Mouse (Mus musculus): ENCODE measurements around the gene Rpp25. TPM values are rescaled to one million over a fixed set of nuclear protein-coding genes. Genes with fewer than 3 reads are reported as not detected.

Rpp25 gene
- polyA plus RNA-seq, 1 experiment from 2014 or later: 15.2 TPM

DNA sequence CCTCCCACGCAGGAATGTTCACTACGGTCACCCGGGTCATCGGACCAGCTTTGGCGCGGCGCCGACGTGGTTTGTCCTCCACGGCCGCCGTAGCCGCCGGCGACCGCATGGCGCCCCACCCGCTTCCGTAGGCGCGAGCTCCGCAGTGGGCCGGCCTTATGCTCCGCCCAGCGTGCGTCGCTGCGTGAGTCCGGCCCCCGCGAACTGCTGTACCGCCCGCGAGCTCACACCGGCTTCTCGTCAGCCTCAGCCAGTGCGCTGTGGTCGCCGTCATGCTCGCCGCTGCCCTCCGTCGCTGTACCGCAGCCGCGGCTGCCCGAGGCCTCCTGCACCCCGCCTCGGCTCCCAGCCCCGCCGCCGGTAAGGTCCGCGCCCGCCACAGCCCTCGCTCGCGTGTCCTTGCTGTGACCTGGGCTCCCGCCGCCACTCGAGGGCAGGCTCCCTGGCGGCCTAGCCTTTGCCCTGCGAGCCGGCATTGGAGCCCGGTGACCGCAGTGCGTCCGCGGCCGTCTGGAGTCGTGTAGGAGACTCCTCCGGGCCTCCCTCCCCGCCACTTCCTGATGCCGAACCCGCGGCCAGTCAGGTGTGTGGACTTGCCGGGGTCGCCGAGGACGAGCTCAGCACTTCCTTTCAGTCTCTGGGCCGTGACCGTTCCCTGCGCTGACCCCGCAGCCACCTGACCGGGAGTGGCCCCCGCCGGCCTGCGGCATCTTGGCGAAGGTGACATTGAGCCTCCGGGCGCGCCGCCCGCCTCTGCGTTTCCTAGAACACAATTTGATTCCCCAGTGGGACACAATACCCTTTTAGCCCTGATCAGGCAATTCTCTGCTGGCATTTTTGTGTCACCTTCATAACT, 17.5 kb downstream of the Rpp25 start, which contains the start of gene Cox5a:
Gene Cox5a, plus strand, starts transcription at position 219 of the 856 bp plus-strand sequence.
- H3K36me3 ChIP-seq (ENCODE audit: control insufficient read depth, insufficient read depth, low read length): 0 out of 2 replicates have a peak, but pooled peaks cover 10% of the 10 kb centered on the region
- H3K4me2 ChIP-seq (ENCODE audit: low read length): peak within 1 kb of the TSS; percentile 78
- H3K27me3 ChIP-seq (ENCODE audit: control insufficient read depth, insufficient read depth, low read length): no peaks in the 10 kb centered on the region
- H3K4me3 ChIP-seq (ENCODE audit: control insufficient read depth in 1 of 2, insufficient read depth in 1 of 2, low read depth in 1 of 2, low read length in 2 of 2): peak within 1 kb of the TSS; percentile 91 to 98
- no peaks in the 10 kb centered on the region for H3K9me3 ChIP-seq (ENCODE audit: control insufficient read depth, low read length)
- H3K9ac ChIP-seq (ENCODE audit: low read length): peak within 1 kb of the TSS; percentile 99
- peak within 1 kb of the TSS; percentile 96 to 99 for H3K27ac ChIP-seq (replicated peaks in 1 of 2; ENCODE audit: control insufficient read depth in 1 of 2, insufficient read depth in 1 of 2, low read depth in 2 of 2, low read length in 2 of 2)
- H3K4me1 ChIP-seq (ENCODE audit: control insufficient read depth in 2 of 2, insufficient read depth in 2 of 2, low read length in 2 of 2): peaks cover 3 to 27% of the 10 kb centered on the region in 2 experiments
- peak; percentile 96 for ATAC-seq (ENCODE audit: insufficient number of reproducible peaks, insufficient read depth, low FRiP score, low read depth)
- under 1% methylated on average over 94 of the region's 95 CpGs for WGBS

DNA sequence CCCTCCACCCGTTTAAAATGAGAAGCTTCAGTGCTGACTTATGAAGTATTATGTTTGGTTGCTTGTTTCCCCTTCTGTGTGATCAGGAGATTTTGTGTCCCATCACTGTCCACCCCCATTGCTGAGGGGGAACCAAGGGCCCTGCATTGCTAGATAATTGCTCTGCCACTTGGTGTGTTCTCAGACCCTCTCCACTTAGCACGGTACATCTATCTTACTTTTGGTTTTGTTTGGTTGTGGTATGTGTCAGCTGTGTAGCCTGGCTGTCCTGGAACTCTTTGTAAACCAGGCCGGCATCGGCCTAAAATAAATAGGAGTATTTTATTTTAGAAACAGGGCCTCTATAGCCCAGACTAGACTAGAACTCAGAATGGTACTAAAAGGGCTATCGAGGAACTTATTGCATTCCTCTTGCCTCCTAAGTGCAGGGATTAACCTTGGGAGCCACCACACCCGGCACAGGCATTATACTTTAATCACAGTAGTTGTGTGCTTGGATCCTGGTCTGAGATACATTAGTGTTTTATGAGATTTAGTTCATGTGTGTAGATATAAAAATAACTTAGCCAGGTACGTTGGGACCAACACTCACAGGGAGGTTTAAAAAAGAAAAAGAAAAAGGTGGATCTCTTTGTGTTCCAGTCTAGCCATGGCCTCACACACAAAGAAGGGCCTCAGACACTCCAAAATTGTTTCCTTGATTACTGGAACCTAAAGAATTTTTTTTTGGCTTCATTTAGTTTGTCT, 18.5 kb downstream of the Rpp25 start:
- WGBS: 15% methylated on average over 7 of the region's 7 CpGs
- no peaks in the 10 kb centered on the region for H3K27me3 ChIP-seq (ENCODE audit: control insufficient read depth, insufficient read depth, low read length)
- 0 out of 2 replicates have a peak, but pooled peaks cover 10% of the 10 kb centered on the region for H3K36me3 ChIP-seq (ENCODE audit: control insufficient read depth, insufficient read depth, low read length)
- H3K4me2 ChIP-seq (ENCODE audit: low read length): peak overlapping the region; percentile 78
- ATAC-seq (ENCODE audit: insufficient number of reproducible peaks, insufficient read depth, low FRiP score, low read depth): no peak
- peak overlapping the region; percentile 96 to 99 for H3K27ac ChIP-seq (replicated peaks in 1 of 2; ENCODE audit: control insufficient read depth in 1 of 2, insufficient read depth in 1 of 2, low read depth in 2 of 2, low read length in 2 of 2)
- H3K9ac ChIP-seq (ENCODE audit: low read length): peak overlapping the region; percentile 99
- H3K4me1 ChIP-seq (ENCODE audit: control insufficient read depth in 2 of 2, insufficient read depth in 2 of 2, low read length in 2 of 2): peaks cover 3 to 27% of the 10 kb centered on the region in 2 experiments
- H3K4me3 ChIP-seq (ENCODE audit: control insufficient read depth in 1 of 2, insufficient read depth in 1 of 2, low read depth in 1 of 2, low read length in 2 of 2): peak overlapping the region; percentile 91 to 98
- no peaks in the 10 kb centered on the region for H3K9me3 ChIP-seq (ENCODE audit: control insufficient read depth, low read length)

DNA sequence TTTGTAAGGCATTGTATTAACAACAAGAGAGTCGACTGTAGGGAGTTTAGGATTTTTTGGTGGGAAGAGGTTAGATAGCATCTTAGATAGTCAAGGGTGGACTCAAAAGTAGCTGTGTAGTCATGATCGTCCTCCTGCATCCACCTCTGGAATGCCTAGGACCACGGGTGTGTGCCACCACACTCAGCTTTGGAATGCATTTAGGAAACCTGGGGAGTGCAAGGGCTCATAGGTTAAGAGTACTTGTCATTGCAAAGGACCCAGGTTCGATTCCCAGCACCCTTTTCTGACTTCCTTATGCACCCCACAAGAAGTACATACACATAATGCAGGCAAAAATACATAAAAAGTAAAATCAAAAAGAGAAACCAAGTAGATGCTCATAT, 19.0 kb downstream of the Rpp25 start:
- Histone ChIP-seq H3K9ac (ENCODE audit: low read length) (peak overlapping the region; percentile 99), H3K4me3 (ENCODE audit: control insufficient read depth in 1 of 2, insufficient read depth in 1 of 2, low read depth in 1 of 2, low read length in 2 of 2) (peak overlapping the region; percentile 91 to 98; a peak in 3 of 4 replicates), H3K4me2 (ENCODE audit: low read length) (peak overlapping the region; percentile 78), H3K27me3 (ENCODE audit: control insufficient read depth, insufficient read depth, low read length) (no peaks in the 10 kb centered on the region), H3K4me1 (ENCODE audit: control insufficient read depth in 2 of 2, insufficient read depth in 2 of 2, low read length in 2 of 2) (peaks cover 3 to 27% of the 10 kb centered on the region in 2 experiments), H3K27ac (replicated peaks in 1 of 2; ENCODE audit: control insufficient read depth in 1 of 2, insufficient read depth in 1 of 2, low read depth in 2 of 2, low read length in 2 of 2) (no peak overlapping the region), H3K36me3 (ENCODE audit: control insufficient read depth, insufficient read depth, low read length) (0 out of 2 replicates have a peak, but pooled peaks cover 10% of the 10 kb centered on the region), H3K9me3 (ENCODE audit: control insufficient read depth, low read length) (no peaks in the 10 kb centered on the region)
- no peak for ATAC-seq (ENCODE audit: insufficient number of reproducible peaks, insufficient read depth, low FRiP score, low read depth)
- 54% methylated on average over 4 of the region's 4 CpGs for WGBS

- Histone ChIP-seq H3K27ac (replicated peaks in 1 of 2; ENCODE audit: control insufficient read depth in 1 of 2, insufficient read depth in 1 of 2, low read depth in 2 of 2, low read length in 2 of 2) (no peak overlapping the region), H3K4me3 (ENCODE audit: control insufficient read depth in 1 of 2, insufficient read depth in 1 of 2, low read depth in 1 of 2, low read length in 2 of 2) (peak overlapping the region in 1 of 2 experiments; percentile 4; a peak in 1 of 4 replicates), H3K9ac (ENCODE audit: low read length) (no peak overlapping the region), H3K27me3 (ENCODE audit: control insufficient read depth, insufficient read depth, low read length) (no peaks in the 10 kb centered on the region), H3K36me3 (ENCODE audit: control insufficient read depth, insufficient read depth, low read length) (peaks cover 13% of the 10 kb centered on the region), H3K4me2 (ENCODE audit: low read length) (peak overlapping the region; percentile 78), H3K4me1 (ENCODE audit: control insufficient read depth in 2 of 2, insufficient read depth in 2 of 2, low read length in 2 of 2) (peaks cover 3 to 27% of the 10 kb centered on the region in 2 experiments), H3K9me3 (ENCODE audit: control insufficient read depth, low read length) (no peaks in the 10 kb centered on the region)
- 87% methylated on average over 1 of the region's 1 CpGs for WGBS
- ATAC-seq (ENCODE audit: insufficient number of reproducible peaks, insufficient read depth, low FRiP score, low read depth): no peak
These were observed 19.9 kb downstream of the Rpp25 start for GRCm38 (mm10) chr9:57523754-57524153.

GRCm38 (mm10) chr9:57524439-57524838, 20.6 kb downstream of the Rpp25 start:
- H3K27ac ChIP-seq (replicated peaks in 1 of 2; ENCODE audit: control insufficient read depth in 1 of 2, insufficient read depth in 1 of 2, low read depth in 2 of 2, low read length in 2 of 2): no peak overlapping the region
- no peak overlapping the region for H3K9ac ChIP-seq (ENCODE audit: low read length)
- H3K4me2 ChIP-seq (ENCODE audit: low read length): peak overlapping the region; percentile 78
- H3K27me3 ChIP-seq (ENCODE audit: control insufficient read depth, insufficient read depth, low read length): no peaks in the 10 kb centered on the region
- peak overlapping the region in 1 of 2 experiments; percentile 4; a peak in 1 of 4 replicates for H3K4me3 ChIP-seq (ENCODE audit: control insufficient read depth in 1 of 2, insufficient read depth in 1 of 2, low read depth in 1 of 2, low read length in 2 of 2)
- ATAC-seq (ENCODE audit: insufficient number of reproducible peaks, insufficient read depth, low FRiP score, low read depth): no peak
- no peaks in the 10 kb centered on the region for H3K9me3 ChIP-seq (ENCODE audit: control insufficient read depth, low read length)
- H3K36me3 ChIP-seq (ENCODE audit: control insufficient read depth, insufficient read depth, low read length): peaks cover 20% of the 10 kb centered on the region
- H3K4me1 ChIP-seq (ENCODE audit: control insufficient read depth in 2 of 2, insufficient read depth in 2 of 2, low read length in 2 of 2): peaks cover 3 to 27% of the 10 kb centered on the region in 2 experiments

GRCm38 (mm10) chr9:57525516-57525915, 21.7 kb downstream of the Rpp25 start:
- 70% methylated on average over 2 of the region's 2 CpGs for WGBS
- ATAC-seq (ENCODE audit: insufficient number of reproducible peaks, insufficient read depth, low FRiP score, low read depth): no peak
- H3K9me3 ChIP-seq (ENCODE audit: control insufficient read depth, low read length): no peaks in the 10 kb centered on the region
- no peak overlapping the region for H3K27ac ChIP-seq (replicated peaks in 1 of 2; ENCODE audit: control insufficient read depth in 1 of 2, insufficient read depth in 1 of 2, low read depth in 2 of 2, low read length in 2 of 2)
- no peak overlapping the region for H3K9ac ChIP-seq (ENCODE audit: low read length)
- H3K4me1 ChIP-seq (ENCODE audit: control insufficient read depth in 2 of 2, insufficient read depth in 2 of 2, low read length in 2 of 2): peaks cover 3 to 27% of the 10 kb centered on the region in 2 experiments
- peaks cover 31% of the 10 kb centered on the region for H3K36me3 ChIP-seq (ENCODE audit: control insufficient read depth, insufficient read depth, low read length)
- H3K4me3 ChIP-seq (ENCODE audit: control insufficient read depth in 1 of 2, insufficient read depth in 1 of 2, low read depth in 1 of 2, low read length in 2 of 2): no peak overlapping the region
- no peak overlapping the region for H3K4me2 ChIP-seq (ENCODE audit: low read length)
- H3K27me3 ChIP-seq (ENCODE audit: control insufficient read depth, insufficient read depth, low read length): no peaks in the 10 kb centered on the region

DNA sequence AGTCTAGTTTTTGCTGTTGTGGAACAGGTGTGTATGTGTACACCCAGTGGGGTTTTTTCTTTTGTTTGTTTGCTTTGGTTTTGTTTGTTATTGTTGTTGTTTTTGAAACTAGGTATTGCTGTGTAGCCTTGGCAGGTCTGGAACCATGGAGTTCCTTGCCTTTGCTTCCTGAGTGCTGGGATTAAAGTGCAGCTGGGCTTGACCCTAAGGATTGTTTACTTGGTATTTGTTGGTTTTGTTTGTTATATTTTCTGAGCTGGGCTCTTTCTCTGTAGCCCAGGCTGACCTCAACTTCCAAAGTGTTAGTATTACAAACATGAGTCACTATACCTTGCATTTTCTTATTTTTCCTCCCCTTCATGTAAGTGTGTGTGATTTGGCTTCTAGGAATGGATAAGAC, 22.6 kb downstream of the Rpp25 start:
- no peak overlapping the region for H3K9ac ChIP-seq (ENCODE audit: low read length)
- H3K9me3 ChIP-seq (ENCODE audit: control insufficient read depth, low read length): no peaks in the 10 kb centered on the region
- H3K4me1 ChIP-seq (ENCODE audit: control insufficient read depth in 2 of 2, insufficient read depth in 2 of 2, low read length in 2 of 2): peaks cover 3 to 27% of the 10 kb centered on the region in 2 experiments
- no peaks in the 10 kb centered on the region for H3K27me3 ChIP-seq (ENCODE audit: control insufficient read depth, insufficient read depth, low read length)
- H3K36me3 ChIP-seq (ENCODE audit: control insufficient read depth, insufficient read depth, low read length): peaks cover 40% of the 10 kb centered on the region
- no peak for ATAC-seq (ENCODE audit: insufficient number of reproducible peaks, insufficient read depth, low FRiP score, low read depth)
- no peak overlapping the region for H3K4me3 ChIP-seq (ENCODE audit: control insufficient read depth in 1 of 2, insufficient read depth in 1 of 2, low read depth in 1 of 2, low read length in 2 of 2)
- H3K4me2 ChIP-seq (ENCODE audit: low read length): no peak overlapping the region
- H3K27ac ChIP-seq (replicated peaks in 1 of 2; ENCODE audit: control insufficient read depth in 1 of 2, insufficient read depth in 1 of 2, low read depth in 2 of 2, low read length in 2 of 2): no peak overlapping the region
